Mouse (Mus musculus) hindbrain, embryonic 12.5 days (tissue): ENCODE data around the gene Ccdc142. TPM values are rescaled to one million over a fixed set of nuclear protein-coding genes. Genes with fewer than 3 reads are reported as not detected.

Experiments used
- ATAC-seq: fragments of 200-750 bp; cut with Nextera tagmentation; 2 replicates; pipeline ENCODE4 v1.8.0; 2017; ENCODE audit warnings: moderate TSS enrichment; ENCODE audit not compliant: low FRiP score
- H3K27ac ChIP-seq: fragments of 300-500 bp; sonication (generic); 2 replicates; pipeline ENCODE4 v1.5.1; 2016; ENCODE audit warnings: mild to moderate bottlenecking
- H3K27me3 ChIP-seq: fragments of 300-500 bp; sonication (generic); 2 replicates; pipeline ENCODE4 v1.6.1; 2016; ENCODE audit warnings: mild to moderate bottlenecking
- H3K36me3 ChIP-seq: fragments of 300-500 bp; sonication (generic); 2 replicates; pipeline ENCODE4 v1.6.1; 2016; ENCODE audit warnings: mild to moderate bottlenecking
- H3K4me1 ChIP-seq: fragments of 300-500 bp; sonication (generic); 2 replicates; pipeline ENCODE4 v1.6.1; 2016
- H3K4me2 ChIP-seq: fragments of 300-500 bp; sonication (generic); replicated peaks from 2 replicates; pipeline ENCODE4 v1.6.1; 2016; ENCODE audit warnings: mild to moderate bottlenecking
- H3K4me3 ChIP-seq: fragments of 300-500 bp; sonication (generic); 2 replicates; pipeline ENCODE4 v1.5.1; 2016; ENCODE audit warnings: mild to moderate bottlenecking
- H3K9ac ChIP-seq: fragments of 300-500 bp; sonication (generic); 2 replicates; pipeline ENCODE4 v1.6.1; 2016; ENCODE audit warnings: mild to moderate bottlenecking, moderate library complexity
- H3K9me3 ChIP-seq: fragments of 300-500 bp; sonication (generic); replicated peaks from 2 replicates; pipeline ENCODE4 v1.6.1; 2016; ENCODE audit warnings: mild to moderate bottlenecking
- WGBS: fragments of 180-500 bp; shearing (Covaris S2); methylation state at CpG from one replicate; pipeline ENCODE4 v1.1.7; 2016; 5-methylcytosine and 5-hydroxymethylcytosine counted together
- polyA plus RNA-seq: library from polyadenylated mRNA; unstranded; fragments of >200 nt; fragmentation: Nextera tagmentation; extraction: Ambion mirVana; gene quantifications from 2 replicates; pipeline ENCODE4 v1.2.1, GENCODE M21; 2016

The Ccdc142 gene
- polyA plus RNA-seq, 1 experiment from 2014 or later, result 3.3 TPM

GRCm38 (mm10) chr6:83087926-83088260 is 13.5 kb upstream of the Ccdc142 start:
- no peaks in the 10 kb centered on the region for H3K36me3 ChIP-seq
- H3K27ac ChIP-seq, result no peak overlapping the region
- 6% methylated on average over 9 of the region's 9 CpGs for WGBS
- H3K9me3 ChIP-seq, result no peaks in the 10 kb centered on the region
- peak overlapping the region; percentile 18 for H3K4me3 ChIP-seq
- H3K9ac ChIP-seq, result no peak overlapping the region
- H3K27me3 ChIP-seq, result peaks cover 89% of the 10 kb centered on the region
- H3K4me1 ChIP-seq, result peaks cover 21% of the 10 kb centered on the region
- H3K4me2 ChIP-seq, result peak overlapping the region; percentile 40
- ATAC-seq, result no peak

- H3K4me3 ChIP-seq, result no peak overlapping the region
- peaks cover 52% of the 10 kb centered on the region for H3K27me3 ChIP-seq
- 0 out of 2 replicates have a peak, but pooled peaks cover 3% of the 10 kb centered on the region for H3K9me3 ChIP-seq
- ATAC-seq, result no peak
- H3K9ac ChIP-seq, result no peak overlapping the region
- no peak overlapping the region for H3K4me2 ChIP-seq
- H3K27ac ChIP-seq, result no peak overlapping the region
- 40% methylated on average over 6 of the region's 6 CpGs for WGBS
- H3K36me3 ChIP-seq, result no peaks in the 10 kb centered on the region
- peaks cover 2% of the 10 kb centered on the region; the same call in 1 of the 2 replicates for H3K4me1 ChIP-seq
These were observed 8.8 kb upstream of the Ccdc142 start for GRCm38 (mm10) chr6:83092416-83093127.

- no peak for ATAC-seq
- WGBS, result 48% methylated on average over 6 of the region's 6 CpGs
- Histone ChIP-seq H3K36me3 (no peaks in the 10 kb centered on the region), H3K4me3 (no peak overlapping the region), H3K9ac (no peak overlapping the region), H3K9me3 (0 out of 2 replicates have a peak, but pooled peaks cover 3% of the 10 kb centered on the region), H3K27me3 (peaks cover 28% of the 10 kb centered on the region), H3K4me2 (no peak overlapping the region), H3K4me1 (peaks cover 3% of the 10 kb centered on the region; the same call in 1 of the 2 replicates), H3K27ac (no peak overlapping the region)
These were observed 5.4 kb upstream of the Ccdc142 start for GRCm38 (mm10) chr6:83095968-83096367.

- no peak overlapping the region for H3K4me2 ChIP-seq
- peaks cover 25% of the 10 kb centered on the region for H3K27me3 ChIP-seq
- H3K9ac ChIP-seq, result no peak overlapping the region
- no peak overlapping the region for H3K27ac ChIP-seq
- 82% methylated on average over 2 of the region's 2 CpGs for WGBS
- 0 out of 2 replicates have a peak, but pooled peaks cover 3% of the 10 kb centered on the region for H3K9me3 ChIP-seq
- no peaks in the 10 kb centered on the region for H3K36me3 ChIP-seq
- ATAC-seq, result no peak
- no peak overlapping the region for H3K4me3 ChIP-seq
- H3K4me1 ChIP-seq, result peaks cover 19% of the 10 kb centered on the region
These were observed 3.0 kb upstream of the Ccdc142 start for GRCm38 (mm10) chr6:83098411-83098810.

GRCm38 (mm10) chr6:83101688-83102556 is 521 bp downstream of the Ccdc142 start:
- Histone ChIP-seq H3K27me3 (peaks cover 19% of the 10 kb centered on the region), H3K27ac (peak overlapping the region; percentile 79), H3K4me2 (peak overlapping the region; percentile 100), H3K9ac (peak overlapping the region; percentile 84), H3K4me3 (peak overlapping the region; percentile 76), H3K9me3 (no peaks in the 10 kb centered on the region), H3K36me3 (no peaks in the 10 kb centered on the region), H3K4me1 (peaks cover 20% of the 10 kb centered on the region)
- ATAC-seq, result peak; percentile 76
- under 1% methylated on average over 67 of the region's 74 CpGs for WGBS

GRCm38 (mm10) chr6:83103130-83103650 is 1.8 kb downstream of the Ccdc142 start:
- WGBS, result 38% methylated on average over 11 of the region's 11 CpGs
- Histone ChIP-seq H3K36me3 (no peaks in the 10 kb centered on the region), H3K27ac (no peak overlapping the region), H3K9ac (peak overlapping the region; percentile 84), H3K4me1 (peaks cover 28% of the 10 kb centered on the region), H3K27me3 (peaks cover 19% of the 10 kb centered on the region), H3K4me3 (peak overlapping the region; percentile 76; the same call in 1 of the 2 replicates), H3K9me3 (no peaks in the 10 kb centered on the region), H3K4me2 (peak overlapping the region; percentile 100)
- ATAC-seq, result no peak

GRCm38 (mm10) chr6:83104158-83104557 is 2.8 kb downstream of the Ccdc142 start:
- Histone ChIP-seq H3K4me1 (peaks cover 33% of the 10 kb centered on the region), H3K9ac (no peak overlapping the region), H3K27me3 (peaks cover 15% of the 10 kb centered on the region), H3K27ac (no peak overlapping the region), H3K9me3 (no peaks in the 10 kb centered on the region), H3K4me2 (no peak overlapping the region), H3K4me3 (no peak overlapping the region), H3K36me3 (no peaks in the 10 kb centered on the region)
- no peak for ATAC-seq
- WGBS, result 71% methylated on average over 4 of the region's 4 CpGs

GRCm38 (mm10) chr6:83107566-83108400 is 6.4 kb downstream of the Ccdc142 start:
- peak overlapping the region; percentile 76 for H3K4me2 ChIP-seq
- peak; percentile 52; the same call in 1 of the 2 replicates for ATAC-seq
- no peaks in the 10 kb centered on the region for H3K9me3 ChIP-seq
- H3K4me3 ChIP-seq, result peak overlapping the region; percentile 85
- peaks cover 5% of the 10 kb centered on the region; the same call in 1 of the 2 replicates for H3K36me3 ChIP-seq
- peak overlapping the region; percentile 93; the same call in 1 of the 2 replicates for H3K9ac ChIP-seq
- no peak overlapping the region for H3K27ac ChIP-seq
- H3K27me3 ChIP-seq, result peaks cover 8% of the 10 kb centered on the region; the same call in 1 of the 2 replicates
- 35% methylated on average over 13 of the region's 13 CpGs for WGBS
- H3K4me1 ChIP-seq, result peaks cover 29% of the 10 kb centered on the region

GRCm38 (mm10) chr6:83108762-83109668 is 7.6 kb downstream of the Ccdc142 start, which contains the start of gene Mrpl53:
TSS of gene Mrpl53 (plus strand) at chr6:83109040.
- WGBS, result under 1% methylated on average over 76 of the region's 76 CpGs
- Histone ChIP-seq H3K27ac (peak within 1 kb of the TSS; percentile 85), H3K4me2 (peak within 1 kb of the TSS; percentile 76), H3K27me3 (no peaks in the 10 kb centered on the region), H3K9me3 (no peaks in the 10 kb centered on the region), H3K9ac (peak within 1 kb of the TSS; percentile 93), H3K4me3 (peak within 1 kb of the TSS; percentile 85), H3K36me3 (peaks cover 5% of the 10 kb centered on the region; the same call in 1 of the 2 replicates), H3K4me1 (peaks cover 22% of the 10 kb centered on the region)
- peak; percentile 85 for ATAC-seq

GRCm38 (mm10) chr6:83111510-83112136 is 10.2 kb downstream of the Ccdc142 start:
- Histone ChIP-seq H3K9ac (no peak overlapping the region), H3K4me3 (no peak overlapping the region), H3K27ac (no peak overlapping the region), H3K4me1 (peaks cover 36% of the 10 kb centered on the region), H3K36me3 (peaks cover 5% of the 10 kb centered on the region; the same call in 1 of the 2 replicates), H3K9me3 (no peaks in the 10 kb centered on the region), H3K27me3 (no peaks in the 10 kb centered on the region), H3K4me2 (no peak overlapping the region)
- WGBS, result 88% methylated on average over 4 of the region's 4 CpGs
- no peak for ATAC-seq
